ENCODE assay signal across 27 mouse cellular contexts in the genomic region with DNA sequence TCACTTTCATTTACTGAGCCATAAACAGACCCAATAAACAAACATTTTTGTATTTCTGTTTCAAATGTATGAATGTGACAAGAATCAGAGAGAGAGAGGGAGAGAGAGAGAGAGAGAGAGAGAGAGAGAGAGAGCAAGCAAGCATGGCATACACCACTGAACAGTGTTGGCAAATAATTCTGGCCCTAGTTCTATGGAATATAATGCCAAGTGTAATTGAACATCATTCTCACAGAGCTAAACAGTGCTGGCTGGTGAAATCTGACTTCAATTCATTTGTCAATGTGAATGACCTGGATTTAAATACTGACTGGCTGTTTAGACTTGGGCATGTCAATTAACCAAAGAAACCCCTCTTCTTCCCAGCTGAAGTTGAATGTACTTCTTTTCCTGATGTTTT.
"Had no signal": no experiment of that assay in that cellular context is flagged by ENCODE, and none has a peak within 500 bp of the region (broad histone marks: within the 10 kb centered on the region; RNA-seq: fewer than 3 reads in every experiment).

No protein-coding gene starts in this region.

- H3K27ac ChIP-seq: heart, embryonic 10.5 days; hindbrain, embryonic 10.5 days; hindbrain, embryonic 12.5 days; hindbrain, embryonic 14.5 days; intestine, embryonic 15.5 days; layer of hippocampus, adult 2 months; limb, embryonic 10.5 days; limb, embryonic 12.5 days; liver, embryonic 13.5 days; liver, embryonic 15.5 days had no signal

- H3K36me3 ChIP-seq: heart, embryonic 10.5 days; heart, embryonic 12.5 days; hindbrain, embryonic 10.5 days; hindbrain, embryonic 12.5 days; intestine, embryonic 15.5 days; limb, embryonic 10.5 days; limb, embryonic 12.5 days; liver, embryonic 13.5 days; liver, embryonic 15.5 days had no signal

- ATAC-seq: hindbrain, embryonic 16.5 days; inflammation-experienced regulatory T-cells, adult 6 months; intestine, embryonic 15.5 days; intestine, postnatal 0 days had no signal

- DNase-seq: gastrocnemius, postnatal 25 days; heart, adult 18-20 months; heart, postnatal 10 days; heart, postnatal 4 days; kidney, adult 18-20 months; kidney, adult 8-10 months; kidney, postnatal 10 days; kidney, postnatal 25 days; kidney, postnatal 4 days; layer of hippocampus, adult 9-11 months; layer of hippocampus, postnatal 36 days; liver; liver, embryonic 13.5 days had no signal

- H3K27me3 ChIP-seq: heart, embryonic 12.5 days; hindbrain, embryonic 12.5 days; intestine, embryonic 15.5 days; limb, embryonic 12.5 days; liver, embryonic 13.5 days; liver, embryonic 15.5 days had no signal

- H3K9ac ChIP-seq: heart, embryonic 12.5 days; hindbrain, embryonic 12.5 days; hindbrain, embryonic 14.5 days; intestine, embryonic 15.5 days; limb, embryonic 12.5 days; liver, embryonic 13.5 days; liver, embryonic 15.5 days had no signal

- H3K9me3 ChIP-seq: heart, embryonic 10.5 days; hindbrain, embryonic 10.5 days; hindbrain, embryonic 12.5 days; intestine, embryonic 15.5 days; limb, embryonic 10.5 days; limb, embryonic 12.5 days; liver, embryonic 13.5 days; liver, embryonic 15.5 days had no signal

- H3K4me1 ChIP-seq: heart, embryonic 10.5 days; heart, embryonic 12.5 days; hindbrain, embryonic 10.5 days; hindbrain, embryonic 12.5 days; intestine, embryonic 15.5 days; limb, embryonic 10.5 days; limb, embryonic 12.5 days; liver, embryonic 13.5 days; liver, embryonic 15.5 days had no signal

- H3K4me2 ChIP-seq: heart, embryonic 12.5 days; hindbrain, embryonic 12.5 days; intestine, embryonic 15.5 days; limb, embryonic 12.5 days; liver, embryonic 11.5 days; liver, embryonic 13.5 days; liver, embryonic 15.5 days had no signal

- H3K4me3 ChIP-seq: heart, embryonic 10.5 days; heart, embryonic 12.5 days; hindbrain, embryonic 10.5 days; hindbrain, embryonic 12.5 days; intestine, embryonic 15.5 days; layer of hippocampus, adult 2 months; limb, embryonic 10.5 days; limb, embryonic 12.5 days; liver, embryonic 13.5 days; liver, embryonic 15.5 days had no signal
